Mouse (Mus musculus) G1E (cell line): ENCODE data around the gene Focad.

Source experiments
- CTCF ChIP-seq: IDR thresholded peaks from 2 replicates; pipeline ENCODE4 v1.5.1; 2012; ENCODE audit warnings: low read depth, low read length, inconsistent platforms, mixed read lengths
- GATA1 ChIP-seq: IDR thresholded peaks from 2 replicates; pipeline ENCODE4 v1.6.1; 2012; ENCODE audit warnings: borderline replicate concordance, low read length, inconsistent platforms, mixed read lengths
- GATA2 ChIP-seq: IDR thresholded peaks from 2 replicates; pipeline ENCODE4 v1.6.1; 2012; ENCODE audit warnings: low read depth, low read length, inconsistent platforms, borderline replicate concordance
- POLR2AphosphoS5 ChIP-seq: IDR thresholded peaks from 2 replicates; pipeline ENCODE4 v1.6.1; 2012; ENCODE audit warnings: low read depth, low read length, inconsistent platforms; ENCODE audit not compliant: insufficient replicate concordance
- TAL1 ChIP-seq: conservative IDR thresholded peaks from 2 replicates; pipeline ENCODE4 v1.6.1; 2012; ENCODE audit warnings: low read depth, low read length, inconsistent platforms, mixed read lengths

DNA sequence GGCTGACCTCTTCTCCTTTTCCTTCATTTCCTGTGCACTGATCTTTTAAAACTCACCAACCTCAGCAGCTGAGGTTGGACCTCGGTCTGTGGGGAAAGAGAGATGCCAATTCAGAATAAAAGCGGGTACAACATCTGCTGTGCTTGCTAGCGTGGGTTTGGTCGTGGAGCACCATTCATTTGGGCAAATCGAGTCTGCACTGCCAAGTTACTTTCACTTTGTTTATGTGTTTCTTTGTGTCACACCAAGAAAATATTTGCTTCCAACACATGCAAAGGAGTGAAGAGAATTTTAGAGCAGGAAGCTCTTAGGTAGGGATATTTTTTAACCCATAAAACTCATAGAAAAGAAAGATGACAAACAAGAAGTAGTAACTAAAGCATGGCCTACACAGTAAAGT lies 13.0 kb upstream of the Focad start:
- TF ChIP-seq GATA1 (no peak), CTCF (no peak), TAL1 (no peak), POLR2AphosphoS5 (no peak), GATA2 (no peak)
